Mouse (Mus musculus) lung, adult 2 months (tissue): ENCODE data around the gene Nt5c3b. TPM values are rescaled to one million over a fixed set of nuclear protein-coding genes. Genes with fewer than 3 reads are reported as not detected.

ENCODE experiments used
- DNase-seq: peaks from one replicate; pipeline ENCODE4 v3.0.0; 2022
- H3K4me1 ChIP-seq: fragments of 200-500 bp; 2 replicates; pipeline ENCODE4 v1.6.1; 2011; ENCODE audit warnings: low read length; ENCODE audit not compliant: control insufficient read depth, insufficient read depth
- H3K4me3 ChIP-seq: fragments of 200-500 bp; replicated peaks from 2 replicates; pipeline ENCODE3; 2011; ENCODE audit warnings: low read depth, mild to moderate bottlenecking, control low read depth, low read length; ENCODE audit errors: extremely low read depth
- CTCF ChIP-seq: fragments of 200-500 bp; IDR thresholded peaks from 2 replicates; pipeline ENCODE4 v1.5.1; 2011; ENCODE audit warnings: mild to moderate bottlenecking, low read length, control low read depth; ENCODE audit not compliant: insufficient read depth
- POLR2A ChIP-seq: fragments of 200-500 bp; IDR thresholded peaks from 2 replicates; pipeline ENCODE4 v1.6.1; 2011; ENCODE audit warnings: low read depth, mild to moderate bottlenecking, control low read depth, low read length, borderline replicate concordance; ENCODE audit errors: extremely low read depth
- WGBS: fragments of 180-500 bp; shearing (Covaris S2); methylation state at CpG from one replicate; pipeline ENCODE4 v1.1.7; 2018; 5-methylcytosine and 5-hydroxymethylcytosine counted together
- polyA plus RNA-seq: library from polyadenylated mRNA; depleted of rRNA; stranded (reverse); fragments of >200 nt; gene quantifications from 2 replicates; pipeline ENCODE4 v1.2.3, GENCODE M21; 2012

The Nt5c3b gene
- polyA plus RNA-seq, 1 experiment, result 31.5 TPM

DNA sequence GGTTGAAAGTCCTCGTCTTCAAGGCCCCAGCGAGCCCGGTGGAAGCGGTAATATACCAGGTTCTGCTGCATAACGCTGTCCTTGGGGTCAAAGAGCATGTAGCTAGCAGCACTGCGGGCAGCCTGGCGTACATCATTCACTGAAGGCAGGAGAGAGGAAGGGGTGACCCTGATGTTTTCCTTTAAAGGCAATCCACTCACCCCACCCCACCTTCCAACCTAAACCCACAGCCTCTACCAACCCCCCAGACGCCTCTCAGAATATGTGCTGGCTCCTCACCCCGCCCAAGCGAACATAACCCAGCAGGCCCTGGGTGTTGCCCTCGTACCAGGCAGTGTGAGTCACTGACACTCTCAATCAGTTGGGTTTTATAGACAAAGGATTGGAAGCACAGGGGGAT lies 29.9 kb downstream of the Nt5c3b start:
- peaks cover 2% of the 10 kb centered on the region; the same call in 1 of the 2 replicates for H3K4me1 ChIP-seq
- no peak for DNase-seq
- WGBS, result 64% methylated on average over 11 of the region's 11 CpGs
- no peak for TF ChIP-seq POLR2A
- no peak for TF ChIP-seq CTCF
- no peak overlapping the region for H3K4me3 ChIP-seq

DNA sequence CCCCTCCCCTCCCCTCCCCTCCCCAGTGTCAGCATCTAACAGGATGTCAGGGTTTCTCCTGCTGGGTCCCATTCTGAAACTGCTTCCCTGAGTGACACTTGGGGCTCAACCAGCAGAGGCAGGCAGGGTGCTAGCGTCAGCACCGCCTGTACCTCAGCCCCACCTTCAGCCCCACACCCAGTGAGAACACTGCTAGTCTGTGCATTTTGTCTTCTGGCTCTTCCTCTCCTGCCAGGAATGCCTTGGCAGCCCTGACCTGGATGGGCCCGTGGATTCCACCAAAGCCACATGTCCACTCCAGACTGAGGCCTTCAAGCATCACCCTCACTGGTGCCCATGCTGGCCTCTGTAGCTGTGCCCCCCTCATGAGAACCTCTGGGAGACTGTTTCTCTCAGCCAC lies 31.9 kb downstream of the Nt5c3b start:
- no peak overlapping the region for H3K4me3 ChIP-seq

GRCm38 (mm10) chr11:100408835-100409462 lies 32.7 kb downstream of the Nt5c3b start:
- no peak for DNase-seq
- TF ChIP-seq POLR2A, result no peak
- no peak for TF ChIP-seq CTCF
- Histone ChIP-seq H3K4me3 (no peak overlapping the region), H3K4me1 (peaks cover 2% of the 10 kb centered on the region; the same call in 1 of the 2 replicates)
- WGBS, result 92% methylated on average over 12 of the region's 12 CpGs

More for the DNA sequence above, 31.9 kb downstream of the Nt5c3b start:
- H3K4me1 ChIP-seq, result peaks cover 2% of the 10 kb centered on the region; the same call in 1 of the 2 replicates
- TF ChIP-seq POLR2A (no peak), CTCF (no peak)
- no peak for DNase-seq
- WGBS, result 69% methylated on average over 3 of the region's 3 CpGs

- WGBS, result 36% methylated on average over 10 of the region's 10 CpGs
- TF ChIP-seq CTCF (peak; percentile 87), POLR2A (no peak)
- H3K4me1 ChIP-seq, result peaks cover under 1% of the 10 kb centered on the region; the same call in 1 of the 2 replicates
- no peak overlapping the region for H3K4me3 ChIP-seq
- DNase-seq, result peak; percentile 74
Measured at GRCm38 (mm10) chr11:100408076-100408834, 33.4 kb downstream of the Nt5c3b start.

DNA sequence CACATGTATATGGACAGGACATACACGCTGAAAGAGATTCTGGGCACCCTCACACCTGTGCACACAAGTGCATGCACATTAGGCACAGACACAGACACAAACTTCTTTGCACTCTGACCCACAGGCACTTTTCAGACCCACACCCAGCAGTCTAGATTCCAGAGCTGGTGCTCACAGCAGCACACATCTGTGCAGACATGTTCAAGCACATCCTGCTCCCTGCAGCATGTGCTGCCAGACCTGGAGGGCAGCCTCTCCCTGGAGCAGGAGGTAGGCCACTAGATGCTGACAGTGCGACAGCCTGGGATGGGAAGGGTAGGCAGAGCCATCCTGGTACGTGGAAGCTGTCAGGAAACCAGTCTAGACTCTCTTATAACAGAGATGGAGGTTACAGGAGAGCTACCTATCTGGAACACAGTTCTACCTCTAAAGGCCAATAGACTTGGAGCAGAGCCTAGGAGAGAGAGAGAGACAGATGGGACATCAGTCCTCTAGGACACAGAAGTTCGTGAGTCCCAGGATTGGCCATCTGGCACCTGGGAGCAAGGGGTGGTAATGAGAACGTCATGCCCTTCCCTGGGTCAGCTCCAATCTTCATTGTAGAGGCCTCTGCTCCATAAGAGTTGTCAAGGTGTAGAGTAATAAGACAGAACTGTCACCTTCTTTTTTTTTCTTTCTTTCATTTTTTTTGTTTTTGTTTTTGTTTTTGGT lies 34.5 kb downstream of the Nt5c3b start:
- Histone ChIP-seq H3K4me3 (no peak overlapping the region), H3K4me1 (peaks cover 8% of the 10 kb centered on the region)
- no peak for DNase-seq
- 89% methylated on average over 5 of the region's 5 CpGs for WGBS
- TF ChIP-seq POLR2A (no peak), CTCF (no peak)

GRCm38 (mm10) chr11:100406273-100406672 lies 35.3 kb downstream of the Nt5c3b start:
- no peak overlapping the region for H3K4me3 ChIP-seq
- peaks cover 11% of the 10 kb centered on the region for H3K4me1 ChIP-seq
- DNase-seq, result no peak
- no peak for TF ChIP-seq CTCF
- TF ChIP-seq POLR2A, result no peak
- 77% methylated on average over 8 of the region's 8 CpGs for WGBS

DNA sequence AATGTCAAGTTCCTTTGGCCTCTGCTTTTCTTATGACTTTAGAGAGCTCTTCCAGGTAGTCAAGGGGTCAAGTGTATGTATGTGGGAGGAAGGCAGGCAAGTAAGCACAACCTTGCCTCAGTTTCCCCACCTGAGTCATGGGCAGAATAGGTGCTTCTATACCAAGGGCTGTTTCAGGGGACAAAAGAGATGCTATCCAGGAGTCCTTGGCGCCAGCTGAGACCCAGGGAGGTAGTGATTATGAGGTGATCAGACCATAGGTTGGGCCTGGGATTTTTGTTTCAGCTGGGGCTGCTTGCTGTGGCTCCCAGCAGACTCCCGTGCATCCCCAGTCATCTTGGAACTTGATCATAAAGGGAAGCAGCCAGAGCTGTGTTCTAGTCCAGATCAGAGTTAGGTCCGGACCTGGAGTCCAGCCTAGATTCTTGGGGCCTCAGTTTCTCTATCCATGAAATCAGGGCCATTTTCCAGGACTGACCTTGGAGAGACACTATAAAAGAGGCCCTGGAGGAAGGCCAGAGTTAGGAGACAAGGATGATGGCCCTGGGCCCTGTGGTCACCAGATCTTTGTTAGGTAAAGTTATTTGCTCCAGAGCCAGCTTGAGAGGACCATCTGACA lies 37.0 kb downstream of the Nt5c3b start:
- peaks cover 14% of the 10 kb centered on the region for H3K4me1 ChIP-seq
- H3K4me3 ChIP-seq, result no peak overlapping the region
- WGBS, result 95% methylated on average over 3 of the region's 3 CpGs
- TF ChIP-seq POLR2A (no peak), CTCF (no peak)
- no peak for DNase-seq

- DNase-seq, result peak; percentile 25
- TF ChIP-seq POLR2A, result no peak
- no peak for TF ChIP-seq CTCF
- 42% methylated on average over 10 of the region's 10 CpGs for WGBS
- Histone ChIP-seq H3K4me1 (peaks cover 14% of the 10 kb centered on the region), H3K4me3 (no peak overlapping the region)
Measured at GRCm38 (mm10) chr11:100403445-100404134, 38.0 kb downstream of the Nt5c3b start.

GRCm38 (mm10) chr11:100402682-100403081 lies 38.9 kb downstream of the Nt5c3b start:
- 55% methylated on average over 2 of the region's 2 CpGs for WGBS
- peak; percentile 38 for DNase-seq
- Histone ChIP-seq H3K4me1 (peaks cover 20% of the 10 kb centered on the region), H3K4me3 (no peak overlapping the region)
- no peak for TF ChIP-seq CTCF
- no peak for TF ChIP-seq POLR2A
